Mouse (Mus musculus) intestine, postnatal 0 days (tissue): ENCODE data around the gene Ccdc158. TPM values are rescaled to one million over a fixed set of nuclear protein-coding genes. Genes with fewer than 3 reads are reported as not detected.

ENCODE experiments used
- ATAC-seq: fragments of 200-750 bp; cut with Nextera tagmentation; 2 replicates; pipeline ENCODE4 v1.8.0; 2017; ENCODE audit warnings: mild to moderate bottlenecking, moderate TSS enrichment, moderate library complexity
- H3K27ac ChIP-seq: fragments of 300-500 bp; sonication (generic); 2 replicates; pipeline ENCODE4 v1.5.1; 2014; ENCODE audit warnings: mild to moderate bottlenecking, low read depth, low read length, moderate library complexity
- H3K27me3 ChIP-seq: fragments of 300-500 bp; sonication (generic); replicated peaks from 2 replicates; pipeline ENCODE4 v1.6.1; 2014; ENCODE audit warnings: low read length, mixed read lengths; ENCODE audit not compliant: control insufficient read depth, insufficient read depth
- H3K36me3 ChIP-seq: fragments of 300-500 bp; sonication (generic); 2 replicates; pipeline ENCODE4 v1.6.1; 2014; ENCODE audit warnings: mild to moderate bottlenecking, moderate library complexity; ENCODE audit not compliant: control insufficient read depth, insufficient read depth
- H3K4me1 ChIP-seq: fragments of 300-500 bp; sonication (generic); replicated peaks from 2 replicates; pipeline ENCODE4 v1.6.1; 2014; ENCODE audit warnings: antibody characterized with exemption, low read length, mixed read lengths; ENCODE audit not compliant: control insufficient read depth, insufficient read depth
- H3K4me2 ChIP-seq: fragments of 300-500 bp; sonication (generic); replicated peaks from 2 replicates; pipeline ENCODE4 v1.6.1; 2014; ENCODE audit warnings: low read depth, mild to moderate bottlenecking, moderate library complexity
- H3K4me3 ChIP-seq: fragments of 300-500 bp; sonication (generic); 2 replicates; pipeline ENCODE4 v1.5.1; 2014; ENCODE audit warnings: low read depth, low read length
- H3K9ac ChIP-seq: fragments of 300-500 bp; sonication (generic); 2 replicates; pipeline ENCODE4 v1.6.1; 2014; ENCODE audit warnings: mild to moderate bottlenecking, low read depth, low read length
- H3K9me3 ChIP-seq: fragments of 300-500 bp; sonication (generic); 2 replicates; pipeline ENCODE4 v1.6.1; 2016; ENCODE audit warnings: mixed run types; ENCODE audit not compliant: control insufficient read depth
- CTCF ChIP-seq: sonication (generic); IDR thresholded peaks from 2 replicates; pipeline ENCODE4 v1.5.1; 2016; ENCODE audit warnings: low read depth, mild to moderate bottlenecking, control low read depth, antibody characterized with exemption, moderate library complexity
- WGBS: fragments of 180-500 bp; shearing (Covaris S2); extraction: QIAGEN DNeasy Blood & Tissue Kit; methylation state at CpG from one replicate; pipeline ENCODE4 v1.1.7; 2014; 5-methylcytosine and 5-hydroxymethylcytosine counted together
- polyA plus RNA-seq: library from polyadenylated mRNA; unstranded; fragments of >200 nt; fragmentation: Nextera tagmentation; extraction: Ambion mirVana; gene quantifications from 2 replicates; pipeline ENCODE4 v1.2.1, GENCODE M21; 2015

Gene Ccdc158
- polyA plus RNA-seq, 1 experiment from 2014 or later: 0.29 TPM

GRCm38 (mm10) chr5:92635891-92636290 lies 39.2 kb downstream of the Ccdc158 start:
- H3K4me2 ChIP-seq: no peak overlapping the region
- no peaks in the 10 kb centered on the region for H3K4me1 ChIP-seq
- H3K4me3 ChIP-seq: no peak overlapping the region
- 90% methylated on average over 5 of the region's 5 CpGs for WGBS
- no peaks in the 10 kb centered on the region for H3K27me3 ChIP-seq
- H3K36me3 ChIP-seq: no peaks in the 10 kb centered on the region
- no peaks in the 10 kb centered on the region for H3K9me3 ChIP-seq
- ATAC-seq: no peak
- H3K9ac ChIP-seq: no peak overlapping the region
- no peak for TF ChIP-seq CTCF
- H3K27ac ChIP-seq: no peak overlapping the region

GRCm38 (mm10) chr5:92634916-92635315 lies 40.2 kb downstream of the Ccdc158 start:
- H3K4me3 ChIP-seq: no peak overlapping the region
- H3K4me2 ChIP-seq: no peak overlapping the region
- no peak for ATAC-seq
- no peak overlapping the region for H3K9ac ChIP-seq
- H3K27ac ChIP-seq: no peak overlapping the region
- no peaks in the 10 kb centered on the region for H3K4me1 ChIP-seq
- H3K9me3 ChIP-seq: no peaks in the 10 kb centered on the region
- no peaks in the 10 kb centered on the region for H3K36me3 ChIP-seq
- no peaks in the 10 kb centered on the region for H3K27me3 ChIP-seq
- 55% methylated on average over 3 of the region's 3 CpGs for WGBS
- no peak for TF ChIP-seq CTCF

GRCm38 (mm10) chr5:92633526-92633925 lies 41.5 kb downstream of the Ccdc158 start:
- ATAC-seq: no peak
- H3K27me3 ChIP-seq: no peaks in the 10 kb centered on the region

GRCm38 (mm10) chr5:92627896-92628295 lies 47.2 kb downstream of the Ccdc158 start:
- Histone ChIP-seq H3K27ac (no peak overlapping the region), H3K4me1 (no peaks in the 10 kb centered on the region), H3K4me2 (no peak overlapping the region), H3K36me3 (no peaks in the 10 kb centered on the region), H3K9me3 (no peaks in the 10 kb centered on the region), H3K27me3 (no peaks in the 10 kb centered on the region), H3K4me3 (no peak overlapping the region), H3K9ac (no peak overlapping the region)
- no peak for ATAC-seq
- no peak for TF ChIP-seq CTCF
- 66% methylated on average over 7 of the region's 7 CpGs for WGBS

More at GRCm38 (mm10) chr5:92633526-92633925, 41.5 kb downstream of the Ccdc158 start:
- H3K36me3 ChIP-seq: no peaks in the 10 kb centered on the region
- peak; percentile 21; the same call in 1 of the 2 replicates for TF ChIP-seq CTCF
- no peaks in the 10 kb centered on the region for H3K4me1 ChIP-seq
- no peak overlapping the region for H3K27ac ChIP-seq
- no peak overlapping the region for H3K4me3 ChIP-seq
- no peaks in the 10 kb centered on the region for H3K9me3 ChIP-seq
- no peak overlapping the region for H3K9ac ChIP-seq
- no peak overlapping the region for H3K4me2 ChIP-seq
- WGBS: 71% methylated on average over 4 of the region's 4 CpGs

GRCm38 (mm10) chr5:92621883-92622282 lies 53.2 kb downstream of the Ccdc158 start:
- Histone ChIP-seq H3K27ac (no peak overlapping the region), H3K4me3 (no peak overlapping the region), H3K36me3 (no peaks in the 10 kb centered on the region), H3K4me1 (no peaks in the 10 kb centered on the region), H3K9ac (no peak overlapping the region), H3K9me3 (no peaks in the 10 kb centered on the region), H3K4me2 (no peak overlapping the region), H3K27me3 (no peaks in the 10 kb centered on the region)
- no peak for TF ChIP-seq CTCF
- WGBS: 35% methylated on average over 5 of the region's 5 CpGs
- no peak for ATAC-seq

- TF ChIP-seq CTCF: no peak
- H3K36me3 ChIP-seq: no peaks in the 10 kb centered on the region
- no peaks in the 10 kb centered on the region for H3K27me3 ChIP-seq
- no peaks in the 10 kb centered on the region for H3K9me3 ChIP-seq
- no peaks in the 10 kb centered on the region for H3K4me1 ChIP-seq
- no peak for ATAC-seq
- H3K27ac ChIP-seq: no peak overlapping the region
- H3K4me2 ChIP-seq: no peak overlapping the region
- 87% methylated on average over 4 of the region's 4 CpGs for WGBS
- H3K4me3 ChIP-seq: no peak overlapping the region
- H3K9ac ChIP-seq: no peak overlapping the region
Measured at GRCm38 (mm10) chr5:92612756-92613155, 62.3 kb downstream of the Ccdc158 start.
